Mouse (Mus musculus) midbrain, postnatal 0 days (tissue): ENCODE measurements around the gene Sox5. TPM values are rescaled to one million over a fixed set of nuclear protein-coding genes. Genes with fewer than 3 reads are reported as not detected.

ENCODE experiments used
- ATAC-seq: fragments of 200-750 bp; cut with Nextera tagmentation; 2 replicates; pipeline ENCODE4 v1.8.0; 2017; ENCODE audit warnings: moderate number of reproducible peaks, mild to moderate bottlenecking, moderate TSS enrichment, moderate library complexity; ENCODE audit not compliant: low FRiP score
- DNase-seq: peaks from one replicate; pipeline ENCODE4 v3.0.0-alpha.2; 2015; ENCODE audit warnings: low spot score
- H3K27ac ChIP-seq: fragments of 300-500 bp; sonication (generic); 2 replicates; pipeline ENCODE4 v1.5.1; 2014; ENCODE audit warnings: low read depth, mild to moderate bottlenecking, low read length, mixed read lengths
- H3K27me3 ChIP-seq: fragments of 300-500 bp; sonication (generic); 2 replicates; pipeline ENCODE4 v1.6.1; 2014; ENCODE audit warnings: low read length, control low read depth, mixed read lengths; ENCODE audit not compliant: insufficient read depth
- H3K36me3 ChIP-seq: fragments of 300-500 bp; sonication (generic); 2 replicates; pipeline ENCODE4 v1.6.1; 2014; ENCODE audit warnings: low read length, control low read depth, mixed read lengths; ENCODE audit not compliant: insufficient read depth
- H3K4me1 ChIP-seq: fragments of 300-500 bp; sonication (generic); 2 replicates; pipeline ENCODE4 v1.6.1; 2014; ENCODE audit warnings: mild to moderate bottlenecking, control low read depth, antibody characterized with exemption, low read length, mixed read lengths; ENCODE audit not compliant: insufficient read depth
- H3K4me2 ChIP-seq: fragments of 300-500 bp; sonication (generic); 2 replicates; pipeline ENCODE4 v1.6.1; 2014; ENCODE audit warnings: low read depth, mild to moderate bottlenecking, low read length, mixed read lengths; ENCODE audit not compliant: poor library complexity, severe bottlenecking
- H3K4me3 ChIP-seq: fragments of 300-500 bp; sonication (generic); 2 replicates; pipeline ENCODE4 v1.5.1; 2014; ENCODE audit warnings: low read depth, mild to moderate bottlenecking, low read length, moderate library complexity
- H3K9ac ChIP-seq: fragments of 300-500 bp; sonication (generic); replicated peaks from 2 replicates; pipeline ENCODE4 v1.6.1; 2014; ENCODE audit warnings: mild to moderate bottlenecking, low read length, moderate library complexity, mixed read lengths; ENCODE audit not compliant: poor library complexity, severe bottlenecking
- H3K9me3 ChIP-seq: fragments of 300-500 bp; sonication (generic); 2 replicates; pipeline ENCODE4 v1.6.1; 2016; ENCODE audit warnings: low read length, control low read depth
- CTCF ChIP-seq: IDR thresholded peaks from 2 replicates; pipeline ENCODE4 v1.5.1; 2016; ENCODE audit warnings: antibody characterized with exemption, mild to moderate bottlenecking
- WGBS: fragments of 180-500 bp; shearing (Covaris S2); extraction: QIAGEN DNeasy Blood & Tissue Kit; methylation state at CpG from one replicate; pipeline ENCODE4 v1.1.7; 2014; 5-methylcytosine and 5-hydroxymethylcytosine counted together
- polyA plus RNA-seq: library from polyadenylated mRNA; unstranded; fragments of >200 nt; fragmentation: Nextera tagmentation; extraction: Ambion mirVana; gene quantifications from 2 replicates; pipeline ENCODE4 v1.2.1, GENCODE M21; 2015
- total RNA-seq: library from RNA; depleted of rRNA; stranded (reverse); fragments of >200 nt; gene quantifications from 2 replicates; pipeline ENCODE4 v1.2.3, GENCODE M21; 2014

Gene Sox5
- total and polyA plus RNA-seq, 2 experiments from 2014 or later: 11.3 to 25.0 TPM

DNA sequence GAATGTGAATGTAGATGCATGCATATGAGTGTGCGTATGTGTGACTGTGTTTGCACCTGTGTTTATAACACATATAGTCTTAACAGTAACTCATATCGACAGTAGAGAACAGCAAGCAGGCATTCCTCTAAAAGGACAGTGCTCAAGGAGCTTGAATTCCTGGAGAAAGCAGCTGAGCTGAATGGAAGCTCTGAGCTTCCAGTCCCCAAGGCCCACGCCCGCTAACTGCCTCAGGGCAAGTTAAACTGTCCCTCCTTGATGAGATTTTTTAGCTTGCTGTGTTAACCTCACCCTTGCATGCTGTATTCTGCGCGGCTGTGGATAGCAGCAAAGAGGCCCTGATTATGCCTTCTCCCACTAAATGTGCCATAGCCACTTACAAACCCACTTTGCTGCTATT lies 388.6 kb downstream of the Sox5 start:
- no peak overlapping the region for H3K27ac ChIP-seq
- H3K9me3 ChIP-seq: no peaks in the 10 kb centered on the region
- no peaks in the 10 kb centered on the region for H3K36me3 ChIP-seq
- no peak overlapping the region for H3K4me2 ChIP-seq
- ATAC-seq: no peak
- WGBS: 63% methylated on average over 6 of the region's 6 CpGs
- DNase-seq: no peak
- no peak overlapping the region for H3K4me3 ChIP-seq
- no peak for TF ChIP-seq CTCF
- H3K27me3 ChIP-seq: 0 out of 2 replicates have a peak, but pooled peaks cover 3% of the 10 kb centered on the region
- no peaks in the 10 kb centered on the region for H3K4me1 ChIP-seq
- no peak overlapping the region for H3K9ac ChIP-seq

DNA sequence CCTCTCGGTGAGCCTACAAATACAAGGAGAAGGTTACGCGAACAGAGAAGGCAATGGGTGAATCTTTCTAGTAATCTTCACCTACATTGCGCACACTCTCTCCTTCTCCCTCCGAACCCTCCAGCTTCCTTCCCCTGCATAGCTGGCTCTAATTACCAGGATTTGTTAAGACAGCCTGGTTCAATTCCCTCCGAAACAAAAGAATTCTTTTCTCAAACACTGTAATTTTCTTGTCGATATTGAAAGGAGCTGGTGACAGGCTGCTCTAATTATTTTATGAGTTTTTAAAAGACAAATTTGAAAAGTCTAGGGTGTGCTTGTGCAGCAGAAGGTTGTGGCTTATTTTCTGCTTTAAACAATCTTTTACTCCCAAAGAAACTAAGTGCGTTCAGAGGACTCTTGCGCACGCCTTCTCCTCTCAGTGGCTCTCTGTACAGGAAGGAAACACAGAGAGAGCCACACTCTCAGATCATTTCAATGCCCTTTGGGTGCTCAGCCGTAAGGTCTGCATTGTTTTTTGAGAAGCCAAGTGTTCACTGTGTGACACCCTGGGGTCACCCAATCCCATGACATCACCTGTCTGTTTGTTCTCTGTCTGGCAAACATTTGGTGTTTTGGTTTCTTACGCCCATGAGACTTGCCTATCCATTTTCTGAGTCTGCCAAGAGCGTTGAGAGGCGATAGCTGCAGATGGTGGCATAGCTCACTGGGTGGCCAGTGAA lies 392.3 kb downstream of the Sox5 start:
- Histone ChIP-seq H3K4me3 (no peak overlapping the region), H3K27ac (no peak overlapping the region), H3K4me1 (no peaks in the 10 kb centered on the region), H3K9me3 (no peaks in the 10 kb centered on the region), H3K9ac (no peak overlapping the region), H3K36me3 (no peaks in the 10 kb centered on the region), H3K4me2 (no peak overlapping the region), H3K27me3 (0 out of 2 replicates have a peak, but pooled peaks cover 3% of the 10 kb centered on the region)
- no peak for TF ChIP-seq CTCF
- DNase-seq (no peak), ATAC-seq (no peak)
- 85% methylated on average over 14 of the region's 14 CpGs for WGBS

DNA sequence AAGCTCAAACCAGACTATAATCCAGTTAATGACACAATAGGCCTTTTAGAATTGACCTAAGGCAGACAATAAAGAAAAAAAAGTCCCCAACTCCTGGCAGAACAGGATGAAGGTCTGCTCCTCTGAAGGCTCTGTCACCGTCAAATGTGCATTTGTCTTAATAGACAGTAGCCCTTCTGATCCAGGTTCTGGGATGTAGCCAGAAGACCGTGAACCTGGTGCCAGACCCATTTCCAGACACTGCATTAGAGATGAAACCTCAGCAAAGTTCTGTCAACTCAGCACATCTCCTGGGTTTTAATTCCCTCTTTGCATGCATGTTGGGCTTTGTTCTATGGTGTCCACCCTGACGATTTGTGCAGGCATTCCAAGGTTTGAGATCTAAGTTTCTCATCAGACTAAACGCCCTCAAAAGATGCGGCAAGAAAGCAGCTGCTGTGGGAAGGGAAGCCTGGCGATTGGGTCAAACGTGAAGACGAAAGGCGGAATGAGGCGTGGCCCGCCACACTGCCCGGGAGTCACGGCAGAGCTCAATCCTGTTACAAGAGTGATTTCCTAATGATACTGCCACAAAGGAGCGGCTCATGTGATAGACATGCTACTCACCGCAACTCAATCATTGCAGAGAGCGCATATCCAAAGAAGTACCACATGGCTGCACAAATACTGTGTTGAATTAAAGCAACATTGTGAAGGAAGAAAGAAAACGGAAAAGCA lies 394.1 kb downstream of the Sox5 start:
- no peaks in the 10 kb centered on the region for H3K9me3 ChIP-seq
- no peaks in the 10 kb centered on the region for H3K36me3 ChIP-seq
- H3K27ac ChIP-seq: no peak overlapping the region
- H3K4me2 ChIP-seq: peak overlapping the region; percentile 40
- TF ChIP-seq CTCF: no peak
- H3K27me3 ChIP-seq: 0 out of 2 replicates have a peak, but pooled peaks cover 3% of the 10 kb centered on the region
- no peaks in the 10 kb centered on the region for H3K4me1 ChIP-seq
- ATAC-seq (no peak), DNase-seq (no peak)
- 23% methylated on average over 17 of the region's 17 CpGs for whole genome bisulfite sequencing
- peak overlapping the region; percentile 13 for H3K4me3 ChIP-seq
- H3K9ac ChIP-seq: no peak overlapping the region

DNA sequence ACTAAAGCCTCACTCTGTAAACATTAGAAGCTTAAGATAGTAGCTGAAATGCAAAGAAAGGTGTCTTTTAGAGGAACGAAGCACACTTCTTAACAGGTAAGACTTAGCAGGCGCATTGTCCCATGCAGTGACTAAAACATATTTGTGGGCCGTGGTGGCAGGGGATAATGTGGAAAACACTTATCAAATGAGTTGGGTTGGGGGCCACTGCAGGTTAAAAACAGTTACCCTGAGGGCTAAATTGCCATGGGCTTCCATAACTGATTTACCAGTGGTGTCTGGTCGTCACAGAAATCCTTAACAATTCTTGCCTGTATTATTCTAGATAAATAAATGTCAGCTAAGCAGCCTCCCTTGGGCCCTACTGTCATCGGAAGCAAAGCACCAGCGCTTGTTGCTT lies 401.1 kb downstream of the Sox5 start:
- H3K9me3 ChIP-seq: no peaks in the 10 kb centered on the region
- no peaks in the 10 kb centered on the region for H3K4me1 ChIP-seq
- H3K36me3 ChIP-seq: no peaks in the 10 kb centered on the region
- H3K9ac ChIP-seq: no peak overlapping the region
- DNase-seq: no peak
- no peak for ATAC-seq
- no peaks in the 10 kb centered on the region for H3K27me3 ChIP-seq
- H3K4me2 ChIP-seq: no peak overlapping the region
- 74% methylated on average over 6 of the region's 6 CpGs for WGBS
- no peak overlapping the region for H3K27ac ChIP-seq
- no peak for TF ChIP-seq CTCF
- H3K4me3 ChIP-seq: no peak overlapping the region

DNA sequence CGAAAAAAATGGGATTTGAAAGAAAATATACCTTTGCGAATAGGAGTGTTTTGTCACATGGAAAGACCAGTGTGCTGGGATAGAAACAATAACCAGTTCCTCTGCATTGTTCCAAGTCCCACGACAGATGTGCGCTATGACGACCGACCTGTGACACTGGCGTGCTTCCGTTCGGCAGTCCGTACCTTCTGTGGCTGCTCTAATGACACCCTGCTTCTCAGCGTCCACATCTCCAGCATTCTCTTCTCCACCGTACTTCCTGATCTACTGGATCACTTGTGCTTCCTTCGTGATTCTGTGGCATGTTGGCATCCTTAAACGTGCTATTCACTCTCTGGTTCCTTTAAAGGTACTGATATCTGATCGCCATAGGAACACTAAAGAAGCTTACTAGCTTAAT lies 401.6 kb downstream of the Sox5 start:
- TF ChIP-seq CTCF: no peak
- no peak overlapping the region for H3K9ac ChIP-seq
- 75% methylated on average over 15 of the region's 15 CpGs for WGBS
- DNase-seq (no peak), ATAC-seq (no peak)
- no peaks in the 10 kb centered on the region for H3K4me1 ChIP-seq
- H3K4me2 ChIP-seq: no peak overlapping the region
- H3K27ac ChIP-seq: no peak overlapping the region
- no peaks in the 10 kb centered on the region for H3K27me3 ChIP-seq
- H3K9me3 ChIP-seq: no peaks in the 10 kb centered on the region
- no peaks in the 10 kb centered on the region for H3K36me3 ChIP-seq
- H3K4me3 ChIP-seq: no peak overlapping the region

DNA sequence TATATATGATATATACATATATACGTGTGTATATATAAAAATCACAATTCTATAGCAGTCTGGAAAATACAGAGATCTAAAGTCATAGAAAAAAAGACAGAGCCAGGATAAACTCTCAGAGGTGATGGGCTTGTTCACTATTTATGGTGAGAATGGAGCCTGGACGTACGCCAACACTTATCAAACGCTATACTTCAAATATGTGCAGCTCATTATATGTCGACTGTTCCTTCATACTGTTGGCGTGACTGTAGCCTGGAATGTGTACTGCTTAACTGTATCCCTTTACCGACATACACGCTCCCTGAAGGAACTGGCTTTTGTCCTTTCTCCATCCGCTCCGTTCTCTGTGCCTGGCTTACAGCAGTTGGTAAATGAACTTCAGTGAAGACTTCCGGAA lies 407.0 kb downstream of the Sox5 start:
- H3K27me3 ChIP-seq: no peaks in the 10 kb centered on the region
- no peaks in the 10 kb centered on the region for H3K36me3 ChIP-seq
- TF ChIP-seq CTCF: no peak
- H3K9ac ChIP-seq: no peak overlapping the region
- ATAC-seq: no peak
- DNase-seq: no peak
- no peaks in the 10 kb centered on the region for H3K4me1 ChIP-seq
- H3K9me3 ChIP-seq: no peaks in the 10 kb centered on the region
- H3K27ac ChIP-seq: no peak overlapping the region
- WGBS: 91% methylated on average over 11 of the region's 11 CpGs
- no peak overlapping the region for H3K4me3 ChIP-seq
- H3K4me2 ChIP-seq: no peak overlapping the region
